Mouse (Mus musculus): ENCODE results near the gene Olfr429.
A peak's percentile ranks its signal among the peaks of the same experiment; 100 is the strongest.
"Not testable (repeated sequence)": the region's sequence is repeated elsewhere in the genome, so short reads cannot be mapped to it uniquely, and the experiment has no call there.

Olfr429 gene

DNA sequence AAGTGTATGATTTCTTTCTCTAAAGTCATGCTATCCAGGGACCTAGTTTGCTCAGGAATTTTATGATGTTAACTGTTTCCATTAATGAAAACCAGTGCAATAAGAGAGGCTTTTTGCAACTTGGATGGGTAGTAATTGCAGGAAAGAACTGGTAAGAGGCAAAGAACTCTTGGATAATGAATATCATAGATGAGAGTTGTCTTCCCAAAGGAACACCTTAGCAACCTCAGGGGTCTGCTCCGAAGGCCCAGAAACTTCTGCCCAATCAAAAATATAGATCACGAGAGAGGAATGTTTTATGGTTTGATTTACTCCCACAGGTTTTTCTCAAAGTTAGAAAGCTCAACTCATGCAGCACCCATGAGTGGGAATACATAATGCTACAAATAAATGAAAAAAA, at the start of gene Olfr429:
Gene Olfr429, plus strand, starts transcription at position 301 of the 400 bp plus-strand sequence.
- no peak for DNase-seq (ENCODE audit: low read depth, low spot score)

DNA sequence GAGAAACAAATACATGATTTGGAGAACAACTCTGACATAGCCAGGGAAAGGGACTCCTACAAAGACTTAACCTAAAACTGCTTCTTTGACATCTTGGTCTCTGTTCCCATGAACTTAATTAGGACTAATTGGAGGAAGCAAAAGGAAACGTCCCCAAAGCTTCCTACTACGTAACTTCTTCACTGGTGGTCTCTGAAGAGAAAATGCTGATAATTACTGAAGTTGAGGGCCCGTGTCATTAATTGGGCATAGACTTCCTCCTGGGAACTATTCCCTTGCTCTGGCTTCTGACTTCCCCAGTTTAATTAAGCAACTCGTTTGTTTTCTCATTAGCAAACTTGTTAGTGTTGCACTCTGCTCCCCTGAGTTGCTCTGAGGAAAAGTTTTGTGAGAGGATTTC, 48.3 kb upstream of the Olfr429 start:
- no peak for DNase-seq (ENCODE audit: low read depth, low spot score)

DNA sequence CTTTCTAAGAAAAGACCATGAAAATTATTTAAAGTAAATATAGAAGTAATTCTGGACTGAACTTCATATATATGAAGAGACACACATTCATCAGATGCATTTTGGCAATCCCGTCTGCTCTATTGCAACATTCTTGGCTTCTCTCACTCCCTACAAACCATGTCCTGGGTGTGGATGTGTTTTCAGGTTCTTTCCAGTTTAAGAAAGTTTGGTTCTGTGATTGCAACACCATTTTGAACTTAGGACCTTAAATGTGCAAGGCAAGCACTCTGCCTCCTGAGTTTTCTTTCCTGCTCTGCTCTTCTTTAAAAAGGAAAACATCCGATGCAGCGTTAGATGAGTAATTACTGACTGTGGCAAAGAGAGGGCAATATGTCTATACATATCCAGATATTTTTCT, 45.7 kb upstream of the Olfr429 start:
- no peak for DNase-seq (ENCODE audit: low read depth, low spot score)

DNA sequence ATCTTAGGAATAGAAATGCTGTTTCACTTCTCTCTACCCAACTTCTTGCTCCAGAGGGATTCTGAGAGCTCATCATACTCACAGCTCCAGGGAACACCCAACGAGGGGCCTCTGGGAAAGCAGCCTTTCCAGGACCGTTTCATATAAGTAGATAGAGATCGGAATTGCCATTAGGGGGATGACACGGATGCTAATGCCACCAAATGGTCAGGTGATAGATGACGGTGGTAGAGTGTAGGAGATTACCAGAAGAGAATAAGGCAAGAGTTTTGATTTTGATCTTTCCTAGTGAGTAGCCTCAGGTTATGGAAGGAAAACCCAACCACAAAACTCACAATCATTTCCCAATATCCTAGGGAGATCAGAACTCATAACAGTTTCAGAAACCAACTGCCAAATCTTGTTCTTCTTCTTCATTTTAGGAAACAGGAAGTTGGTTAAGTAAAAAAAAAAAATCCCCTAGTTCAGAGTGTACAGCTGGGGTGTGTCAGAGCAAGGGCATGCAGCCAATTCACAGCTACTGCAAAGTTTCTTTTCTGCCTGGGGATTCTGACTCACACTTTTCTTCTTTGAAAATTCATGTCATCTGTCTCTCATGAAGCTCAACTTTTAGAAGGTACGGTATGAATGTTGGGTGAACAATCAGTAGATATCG, 43.5 kb upstream of the Olfr429 start, which contains the start of gene Olfr433:
Gene Olfr433, plus strand, starts transcription at position 183 of the 655 bp plus-strand sequence.
- peak; percentile 75 for DNase-seq (ENCODE audit: low read depth, low spot score)

DNA sequence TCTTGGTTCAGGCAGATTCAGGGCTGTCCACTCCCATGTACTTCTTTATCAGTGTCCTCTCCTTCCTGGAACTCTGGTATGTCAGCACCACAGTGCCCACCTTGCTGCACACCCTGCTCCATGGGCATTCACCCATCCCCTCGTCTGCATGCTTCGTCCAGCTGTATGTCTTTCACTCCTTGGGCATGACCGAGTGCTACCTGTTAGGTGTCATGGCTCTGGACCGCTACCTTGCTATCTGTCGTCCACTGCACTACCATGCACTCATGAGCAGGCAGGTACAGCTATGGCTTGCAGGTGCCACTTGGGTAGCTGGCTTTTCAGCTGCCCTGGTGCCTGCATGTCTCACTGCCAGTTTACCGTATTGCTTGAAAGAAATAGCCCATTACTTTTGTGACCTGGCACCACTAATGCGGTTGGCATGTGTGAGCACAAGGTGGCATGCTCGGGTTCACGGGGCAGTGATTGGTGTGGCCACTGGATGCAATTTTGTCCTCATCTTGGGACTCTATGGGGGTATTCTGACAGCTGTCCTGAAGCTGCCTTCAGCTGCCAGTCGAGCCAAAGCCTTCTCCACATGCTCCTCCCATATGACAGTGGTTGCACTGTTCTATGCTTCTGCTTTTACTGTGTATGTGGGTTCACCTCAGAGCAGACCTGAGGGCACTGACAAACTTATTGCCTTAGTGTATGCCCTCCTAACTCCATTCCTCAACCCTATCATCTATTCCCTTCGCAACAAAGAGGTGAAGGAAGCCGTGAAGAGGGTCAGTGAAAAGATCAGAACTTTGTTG, 41.8 kb upstream of the Olfr429 start:
- DNase-seq (ENCODE audit: low read depth, low spot score), result not testable (repeated sequence)

DNA sequence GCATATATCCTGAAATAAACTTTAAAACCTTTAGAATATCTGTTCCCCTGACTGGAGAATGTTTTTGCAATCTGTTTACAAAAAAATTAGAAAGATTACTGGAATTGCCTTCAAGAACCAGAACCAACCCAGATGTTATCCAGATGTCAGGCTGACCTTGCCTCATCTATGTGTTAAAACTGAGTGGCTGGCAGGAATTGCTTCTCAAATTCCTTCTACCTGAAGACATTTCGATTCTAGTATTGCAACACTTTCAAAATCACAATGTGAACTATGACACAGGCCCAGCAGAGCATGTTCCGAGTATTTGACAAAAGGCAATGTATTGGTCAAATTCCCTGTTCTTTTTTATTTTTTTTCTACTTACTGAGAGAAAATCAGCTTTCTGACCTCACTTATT, 39.7 kb upstream of the Olfr429 start:
- DNase-seq (ENCODE audit: low read depth, low spot score), result no peak

DNA sequence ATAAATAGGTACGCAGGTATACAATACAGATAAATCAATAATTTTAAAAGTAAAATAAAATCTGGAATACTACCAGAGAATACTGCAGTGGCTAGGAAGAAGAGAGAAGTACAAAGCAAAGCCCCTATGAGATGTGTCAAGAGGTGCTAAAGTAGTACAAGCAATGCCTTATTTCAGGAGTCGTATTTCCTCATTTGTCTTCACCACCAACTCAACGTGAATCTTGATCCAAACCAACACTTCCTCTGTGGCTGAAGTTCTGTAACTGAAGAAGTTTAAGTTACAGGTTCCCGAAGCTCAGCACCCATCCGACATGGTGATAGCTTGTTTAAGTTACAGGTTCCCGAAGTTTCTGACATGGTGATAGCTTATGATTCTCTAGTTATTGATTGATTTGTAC, 35.9 kb upstream of the Olfr429 start:
- not testable (repeated sequence) for DNase-seq (ENCODE audit: low read depth, low spot score)

DNA sequence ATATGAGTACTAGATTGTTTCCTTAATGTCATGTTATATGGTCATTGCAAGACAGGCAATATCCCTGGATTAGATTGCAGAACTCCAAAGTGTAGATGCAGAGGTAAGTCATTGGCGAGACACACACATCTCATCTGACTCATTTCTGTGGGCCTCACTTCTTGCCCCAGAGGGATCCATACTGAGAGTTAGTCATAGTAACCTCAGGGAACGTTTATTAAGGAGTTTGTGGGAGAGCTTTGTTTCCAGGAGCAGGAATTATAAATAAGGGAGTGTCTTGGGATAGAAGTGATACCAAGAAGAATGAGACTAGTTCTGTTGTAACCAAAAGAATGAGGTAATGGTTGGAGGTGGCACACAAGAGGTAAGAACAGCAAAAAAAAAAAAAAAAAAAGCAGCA, 35.2 kb upstream of the Olfr429 start, which contains the start of gene Olfr432:
Gene Olfr432, plus strand, starts transcription at position 313 of the 400 bp plus-strand sequence.
- DNase-seq (ENCODE audit: low read depth, low spot score), result no peak

DNA sequence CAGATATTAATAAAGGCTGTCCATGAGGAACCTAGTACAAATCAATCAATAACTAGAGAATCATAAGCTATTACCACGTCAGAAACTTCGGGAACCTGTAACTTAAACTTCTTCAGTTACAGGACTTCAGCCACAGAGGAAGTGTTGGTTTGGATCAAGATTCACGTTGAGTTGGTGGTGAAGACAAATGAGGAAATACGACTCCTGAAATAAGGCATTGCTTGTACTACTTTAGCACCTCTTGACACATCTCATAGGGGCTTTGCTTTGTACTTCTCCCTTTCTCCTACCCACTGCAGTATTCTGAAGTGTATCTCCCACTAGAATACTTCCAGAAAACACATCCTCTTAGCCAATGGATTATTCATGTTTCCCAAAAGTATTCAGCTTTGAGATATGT, 34.8 kb upstream of the Olfr429 start:
- not testable (repeated sequence) for DNase-seq (ENCODE audit: low read depth, low spot score)

DNA sequence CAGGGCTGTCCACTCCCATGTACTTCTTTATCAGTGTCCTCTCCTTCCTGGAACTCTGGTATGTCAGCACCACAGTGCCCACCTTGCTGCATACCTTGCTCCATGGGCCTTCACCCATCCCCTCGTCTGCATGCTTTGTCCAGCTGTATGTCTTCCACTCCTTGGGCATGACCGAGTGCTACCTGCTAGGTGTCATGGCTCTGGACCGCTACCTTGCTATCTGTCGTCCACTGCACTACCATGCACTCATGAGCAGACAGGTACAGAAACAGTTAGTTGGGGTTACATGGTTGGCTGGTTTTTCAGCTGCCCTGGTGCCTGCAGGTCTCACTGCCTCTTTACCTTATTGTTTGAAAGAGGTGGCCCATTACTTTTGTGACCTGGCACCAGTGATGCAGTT, 33.6 kb upstream of the Olfr429 start:
- DNase-seq (ENCODE audit: low read depth, low spot score), result no peak

DNA sequence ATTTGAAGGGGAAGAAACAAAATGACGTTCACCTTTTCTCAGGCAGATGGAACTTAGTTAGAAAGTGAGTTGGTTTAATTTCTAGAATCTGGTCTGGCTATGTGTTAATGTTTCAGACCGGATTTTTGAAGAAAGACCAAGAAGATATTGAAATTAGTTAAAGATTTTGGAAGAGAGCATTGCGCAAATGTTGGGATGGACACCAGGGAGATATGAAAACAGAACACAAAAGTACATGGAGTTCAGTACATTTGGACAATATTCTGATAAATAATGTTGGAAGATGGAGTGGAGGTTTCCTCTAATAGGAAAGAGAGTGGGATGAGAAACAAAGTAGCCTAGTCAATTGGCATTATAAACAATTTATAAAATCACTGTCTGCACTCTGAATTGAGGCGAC, 32.6 kb upstream of the Olfr429 start:
- no peak for DNase-seq (ENCODE audit: low read depth, low spot score)

DNA sequence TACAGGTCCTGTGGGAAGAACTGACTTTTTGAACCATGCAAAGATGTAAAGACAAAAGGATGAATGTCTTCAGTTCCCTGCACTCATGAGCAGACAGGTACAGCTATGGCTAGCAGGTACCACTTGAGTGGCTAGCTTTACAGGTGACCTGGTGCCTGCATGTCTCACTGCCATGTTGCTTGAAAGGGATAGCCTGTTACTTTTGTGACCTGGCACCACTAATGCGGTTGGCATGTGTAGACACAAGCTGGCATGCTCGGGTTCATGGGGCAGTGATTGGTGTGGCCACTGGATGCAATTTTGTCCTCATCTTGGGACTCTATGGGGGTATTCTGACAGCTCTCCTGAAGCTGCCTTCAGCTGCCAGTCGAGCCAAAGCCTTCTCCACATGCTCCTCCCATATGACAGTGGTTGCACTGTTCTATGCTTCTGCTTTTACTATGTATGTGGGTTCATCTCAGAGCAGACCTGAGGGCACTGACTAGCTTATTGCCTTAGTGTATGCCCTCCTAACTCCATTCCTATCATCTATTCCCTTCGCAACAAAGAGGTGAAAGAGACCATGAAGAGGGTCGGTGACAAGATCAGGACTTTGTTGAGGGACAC, 32.1 kb upstream of the Olfr429 start:
- no peak for DNase-seq (ENCODE audit: low read depth, low spot score)

DNA sequence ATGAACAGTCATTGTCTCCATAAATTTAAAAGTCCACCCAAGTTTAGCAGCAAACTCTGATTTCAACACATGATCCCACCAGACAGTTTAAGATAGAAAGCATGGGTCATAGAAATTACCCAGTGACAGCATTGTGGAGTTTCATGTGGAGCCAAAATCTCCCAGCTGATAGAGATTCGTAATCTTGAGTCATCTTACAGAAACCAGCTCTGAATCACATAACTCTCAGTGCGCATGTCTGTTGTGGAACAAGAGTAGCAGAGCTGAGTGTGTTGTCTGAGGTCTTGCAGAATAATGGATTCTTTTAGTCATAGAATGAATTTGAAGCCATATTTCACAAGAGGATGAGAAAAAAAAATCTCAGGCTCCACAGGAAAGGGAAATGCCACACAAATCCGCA, 31.1 kb upstream of the Olfr429 start:
- no peak for DNase-seq (ENCODE audit: low read depth, low spot score)

DNA sequence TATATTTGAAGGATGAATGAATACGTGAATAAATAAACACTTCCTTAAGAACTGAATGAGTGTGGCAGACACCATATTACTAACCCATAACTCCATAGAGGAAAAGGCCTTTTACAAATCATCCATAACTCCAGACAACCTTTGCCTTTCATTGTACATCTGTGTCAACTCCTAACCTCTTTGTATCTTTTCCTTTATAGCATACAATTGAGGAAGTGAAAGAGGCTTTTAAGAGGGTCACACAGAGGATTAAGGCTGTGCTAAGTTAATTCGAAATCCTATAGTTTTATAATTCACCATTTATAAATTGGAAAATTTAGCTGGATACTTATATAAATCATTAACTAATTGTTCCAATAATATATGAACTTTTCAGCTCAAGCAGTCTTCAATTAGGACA, 28.9 kb upstream of the Olfr429 start:
- no peak for DNase-seq (ENCODE audit: low read depth, low spot score)

DNA sequence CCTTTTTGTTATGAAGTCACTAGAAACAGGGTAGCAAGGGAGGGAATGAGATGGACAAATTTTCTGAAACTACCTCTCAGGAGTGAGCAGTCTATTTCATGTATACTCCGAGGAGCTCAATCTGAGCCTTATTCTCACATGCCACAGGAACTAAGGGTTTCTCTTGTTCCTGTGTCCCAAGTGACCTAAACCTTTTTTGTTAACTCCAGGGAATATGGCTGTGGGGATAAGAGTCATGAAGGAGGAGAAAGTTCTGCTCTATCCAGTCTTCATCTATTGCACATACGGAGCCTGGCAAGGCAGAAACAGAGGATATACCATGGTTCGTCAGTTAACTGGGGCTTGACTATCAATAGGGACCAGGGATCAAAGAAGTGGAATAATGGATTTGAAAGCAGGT, 17.8 kb upstream of the Olfr429 start, which contains the start of gene Olfr430:
Gene Olfr430, plus strand, starts transcription at position 301 of the 400 bp plus-strand sequence.
- DNase-seq (ENCODE audit: low read depth, low spot score), result no peak

DNA sequence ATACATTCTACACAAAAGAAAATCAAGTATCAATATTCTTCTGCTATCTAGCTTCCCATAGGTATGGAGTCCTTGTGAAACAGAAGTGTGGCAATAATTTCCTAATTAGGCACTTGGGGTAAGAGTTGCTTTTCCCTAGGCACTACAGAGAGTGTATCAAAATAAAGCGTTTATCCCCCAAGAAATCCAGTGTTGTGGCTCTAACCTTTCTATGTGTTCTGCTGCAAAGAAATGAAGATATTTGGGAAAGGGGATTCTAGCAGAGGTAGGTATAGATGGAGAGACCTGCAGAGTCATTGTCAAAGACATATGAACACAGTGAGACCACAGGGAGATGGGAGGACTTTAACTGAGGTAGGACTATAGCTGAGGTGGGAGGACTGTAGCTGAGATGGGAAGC, 12.5 kb downstream of the Olfr429 start, which contains the start of gene Olfr427:
Gene Olfr427, plus strand, starts transcription at position 301 of the 400 bp plus-strand sequence.
- no peak for DNase-seq (ENCODE audit: low read depth, low spot score)

DNA sequence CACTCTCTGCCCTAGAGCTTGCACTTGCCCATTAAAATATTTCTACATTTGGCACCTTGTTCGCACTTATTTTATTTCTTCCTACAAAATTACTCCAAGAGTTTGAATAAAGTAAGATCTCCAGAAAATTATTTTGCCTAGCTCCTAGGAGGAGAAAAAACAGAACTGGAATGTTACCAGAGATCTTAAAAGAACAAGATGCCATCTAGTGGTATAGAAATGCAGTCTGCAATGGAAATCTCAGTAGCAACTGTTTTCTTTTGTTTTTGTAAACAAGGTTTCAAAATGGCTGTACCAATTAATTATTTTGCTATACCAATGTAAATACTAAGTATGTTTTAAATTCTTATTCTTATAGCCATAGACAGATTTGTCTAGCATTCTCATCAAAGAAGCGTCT, 19.6 kb downstream of the Olfr429 start:
- no peak for DNase-seq (ENCODE audit: low read depth, low spot score)

DNA sequence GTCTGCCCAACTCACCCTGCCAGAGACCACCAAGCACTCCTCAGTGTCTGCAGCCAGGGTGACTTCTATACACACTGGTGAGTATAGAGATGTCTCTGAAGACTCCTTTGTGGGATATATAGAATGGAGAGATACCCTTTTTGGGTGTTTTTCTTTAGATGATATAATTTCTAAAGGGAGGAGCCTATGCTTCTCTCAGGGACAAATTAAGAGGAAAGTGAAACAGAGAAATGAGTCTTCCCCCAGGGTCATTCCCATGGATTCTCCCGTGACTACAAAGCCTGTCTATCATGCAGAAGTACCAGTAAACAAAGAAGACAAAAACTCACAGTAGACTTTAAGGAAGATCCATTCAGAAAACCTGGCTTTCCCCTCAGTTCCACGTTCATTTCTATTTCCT, 36.9 kb downstream of the Olfr429 start, which contains the start of gene Olfr231:
Gene Olfr231, minus strand, starts transcription at position 101 of the 400 bp plus-strand sequence.
- DNase-seq (ENCODE audit: low read depth, low spot score), result no peak

DNA sequence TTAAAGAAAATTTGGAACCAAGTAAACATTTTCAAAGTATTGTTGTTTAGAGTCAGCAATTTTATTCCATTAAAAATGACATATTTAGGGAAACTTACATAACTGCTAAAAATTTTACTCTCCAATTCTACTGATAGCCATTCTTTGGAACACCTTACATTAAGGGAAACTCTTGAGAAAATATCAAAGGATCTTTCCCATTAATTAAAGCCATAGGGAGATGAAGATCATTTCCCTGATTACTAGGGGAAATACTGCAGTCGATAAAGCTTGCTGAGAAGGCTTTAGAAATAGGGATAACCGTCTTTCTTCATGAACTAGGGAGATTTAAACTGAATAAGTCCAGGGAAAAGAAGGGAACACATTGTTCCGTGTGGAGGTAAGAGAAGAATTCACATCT, 47.1 kb downstream of the Olfr429 start, which contains the start of gene Olfr424:
Gene Olfr424, plus strand, starts transcription at position 301 of the 400 bp plus-strand sequence.
- DNase-seq (ENCODE audit: low read depth, low spot score), result no peak

DNA sequence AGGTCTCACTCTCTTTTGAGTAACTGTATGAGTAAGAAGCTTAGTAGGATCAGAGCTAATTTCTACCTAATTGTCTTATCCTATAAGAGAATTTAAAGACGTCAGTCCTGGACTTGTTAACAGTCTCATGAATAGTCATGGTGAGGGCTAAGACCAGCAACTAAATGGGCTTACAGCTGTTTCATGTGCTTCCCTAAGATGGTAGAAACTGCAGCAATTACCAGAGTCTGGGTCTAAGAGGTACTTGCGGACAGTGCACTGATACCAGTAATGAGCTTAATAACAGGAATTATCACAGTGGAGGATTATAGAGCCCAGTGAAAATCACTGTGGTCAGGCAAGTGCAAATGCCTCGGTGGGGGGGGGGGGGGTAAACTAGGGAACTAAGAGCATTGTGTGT, 47.9 kb downstream of the Olfr429 start:
- DNase-seq (ENCODE audit: low read depth, low spot score), result no peak
